Mouse (Mus musculus): ENCODE results near the gene Fhit. TPM values are rescaled to one million over a fixed set of nuclear protein-coding genes. Genes with fewer than 3 reads are reported as not detected.

The Fhit gene
- polyA plus RNA-seq, 1 experiment from 2014 or later: 13.3 TPM

DNA sequence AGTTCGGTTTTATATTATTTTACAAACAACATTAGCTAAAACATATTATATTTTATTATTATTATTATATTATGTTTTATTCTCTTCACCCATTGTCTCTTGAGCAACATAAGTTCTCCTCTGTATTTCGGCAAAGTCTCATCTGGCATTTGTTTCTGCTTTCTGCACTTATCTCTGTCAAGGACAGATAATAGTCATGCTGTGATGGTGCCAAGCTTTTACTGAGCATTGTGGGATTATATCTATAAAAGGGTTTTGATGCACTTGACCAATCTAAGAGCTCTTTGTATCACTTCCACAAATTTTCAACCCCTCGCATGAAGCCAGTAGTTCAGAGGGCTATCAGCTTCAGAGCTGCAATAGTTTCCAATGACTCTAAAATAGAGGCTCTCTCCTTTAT lies 845.1 kb downstream of the Fhit start:
- no peak overlapping the region for H3K9ac ChIP-seq (ENCODE audit: low read depth, low read length)
- ATAC-seq (replicated peaks; ENCODE audit: low FRiP score, low read depth): no peak
- H3K4me1 ChIP-seq (replicated peaks; ENCODE audit: insufficient read depth, low read length): no peaks in the 10 kb centered on the region
- H3K9me3 ChIP-seq (replicated peaks; ENCODE audit: low read length): no peaks in the 10 kb centered on the region
- no peak overlapping the region for H3K4me2 ChIP-seq (ENCODE audit: low read length)
- H3K4me3 ChIP-seq (replicated peaks; ENCODE audit: low read depth, low read length): no peak overlapping the region
- no peak overlapping the region for H3K27ac ChIP-seq
- 90% methylated on average over 3 of the region's 3 CpGs for WGBS
- TF ChIP-seq CTCF (IDR thresholded peaks at IDR 0.05; ENCODE audit: low read depth): no peak
- H3K36me3 ChIP-seq (ENCODE audit: insufficient read depth, low read length): no peaks in the 10 kb centered on the region
- no peaks in the 10 kb centered on the region for H3K27me3 ChIP-seq (ENCODE audit: insufficient read depth, low read length)
- no peak for DNase-seq (ENCODE audit: low spot score)

- 65% methylated on average over 1 of the region's 1 CpGs for WGBS
- TF ChIP-seq CTCF (IDR thresholded peaks at IDR 0.05; ENCODE audit: low read depth): no peak
- no peaks in the 10 kb centered on the region for H3K36me3 ChIP-seq (ENCODE audit: insufficient read depth, low read length)
- H3K4me1 ChIP-seq (replicated peaks; ENCODE audit: insufficient read depth, low read length): no peaks in the 10 kb centered on the region
- no peaks in the 10 kb centered on the region for H3K9me3 ChIP-seq (replicated peaks; ENCODE audit: low read length)
- H3K9ac ChIP-seq (ENCODE audit: low read depth, low read length): no peak overlapping the region
- no peaks in the 10 kb centered on the region for H3K27me3 ChIP-seq (ENCODE audit: insufficient read depth, low read length)
- no peak for DNase-seq (ENCODE audit: low spot score)
- no peak overlapping the region for H3K4me3 ChIP-seq (replicated peaks; ENCODE audit: low read depth, low read length)
- no peak for ATAC-seq (replicated peaks; ENCODE audit: low FRiP score, low read depth)
- H3K4me2 ChIP-seq (ENCODE audit: low read length): no peak overlapping the region
- H3K27ac ChIP-seq: no peak overlapping the region
Observed at GRCm38 (mm10) chr14:10312190-10312589, 849.6 kb downstream of the Fhit start.

DNA sequence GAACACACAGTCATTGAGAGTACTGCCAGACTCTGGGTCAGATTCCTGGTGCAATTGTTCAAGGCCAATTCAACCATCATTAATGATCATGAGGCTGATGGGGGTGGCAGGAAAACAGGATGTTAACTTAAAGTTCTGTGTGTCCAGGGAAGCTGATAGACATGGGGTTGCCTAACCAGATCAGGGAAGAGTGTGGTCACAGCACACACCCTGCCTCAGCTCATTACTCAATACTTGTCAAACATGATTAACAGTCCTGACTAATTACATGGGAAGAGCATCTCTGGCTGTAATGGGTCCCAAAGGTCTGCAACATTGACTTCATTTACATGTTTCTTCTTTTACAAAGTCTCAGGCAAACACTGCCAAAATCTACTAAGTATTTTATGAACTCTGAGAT lies 856.5 kb downstream of the Fhit start:
- ATAC-seq (replicated peaks; ENCODE audit: low FRiP score, low read depth) (no peak), DNase-seq (ENCODE audit: low spot score) (no peak)
- no peak overlapping the region for H3K4me2 ChIP-seq (ENCODE audit: low read length)
- TF ChIP-seq CTCF (IDR thresholded peaks at IDR 0.05; ENCODE audit: low read depth): no peak
- H3K27me3 ChIP-seq (ENCODE audit: insufficient read depth, low read length): no peaks in the 10 kb centered on the region
- no peaks in the 10 kb centered on the region for H3K9me3 ChIP-seq (replicated peaks; ENCODE audit: low read length)
- no peak overlapping the region for H3K4me3 ChIP-seq (replicated peaks; ENCODE audit: low read depth, low read length)
- no peak overlapping the region for H3K9ac ChIP-seq (ENCODE audit: low read depth, low read length)
- no peaks in the 10 kb centered on the region for H3K36me3 ChIP-seq (ENCODE audit: insufficient read depth, low read length)
- no peak overlapping the region for H3K27ac ChIP-seq
- no peaks in the 10 kb centered on the region for H3K4me1 ChIP-seq (replicated peaks; ENCODE audit: insufficient read depth, low read length)

DNA sequence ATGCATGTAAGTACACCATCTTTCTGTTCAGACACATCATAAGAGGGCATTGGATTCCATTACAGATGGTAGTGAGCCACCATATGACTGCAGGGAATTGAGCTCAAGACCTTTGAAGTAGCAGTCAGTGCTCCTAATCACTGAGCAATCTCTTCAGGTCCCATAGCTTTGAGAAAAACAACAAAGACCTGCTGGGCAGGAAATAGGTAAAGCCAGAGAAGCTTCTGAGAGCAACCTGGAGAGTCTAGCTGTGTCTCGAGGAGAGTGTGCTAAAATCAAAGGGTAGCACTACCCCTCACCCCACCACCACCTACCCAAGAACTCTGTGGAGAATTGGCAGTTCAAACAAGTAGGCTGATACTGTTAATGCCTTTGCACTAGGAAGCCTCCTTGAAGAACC lies 860.3 kb downstream of the Fhit start:
- Histone ChIP-seq H3K36me3 (ENCODE audit: insufficient read depth, low read length) (no peaks in the 10 kb centered on the region), H3K27me3 (ENCODE audit: insufficient read depth, low read length) (no peaks in the 10 kb centered on the region), H3K27ac (no peak overlapping the region), H3K4me1 (replicated peaks; ENCODE audit: insufficient read depth, low read length) (no peaks in the 10 kb centered on the region), H3K9ac (ENCODE audit: low read depth, low read length) (no peak overlapping the region), H3K4me2 (ENCODE audit: low read length) (no peak overlapping the region), H3K4me3 (replicated peaks; ENCODE audit: low read depth, low read length) (no peak overlapping the region), H3K9me3 (replicated peaks; ENCODE audit: low read length) (no peaks in the 10 kb centered on the region)
- 39% methylated on average over 1 of the region's 1 CpGs for WGBS
- no peak for TF ChIP-seq CTCF (IDR thresholded peaks at IDR 0.05; ENCODE audit: low read depth)
- DNase-seq (ENCODE audit: low spot score) (no peak), ATAC-seq (replicated peaks; ENCODE audit: low FRiP score, low read depth) (no peak)

DNA sequence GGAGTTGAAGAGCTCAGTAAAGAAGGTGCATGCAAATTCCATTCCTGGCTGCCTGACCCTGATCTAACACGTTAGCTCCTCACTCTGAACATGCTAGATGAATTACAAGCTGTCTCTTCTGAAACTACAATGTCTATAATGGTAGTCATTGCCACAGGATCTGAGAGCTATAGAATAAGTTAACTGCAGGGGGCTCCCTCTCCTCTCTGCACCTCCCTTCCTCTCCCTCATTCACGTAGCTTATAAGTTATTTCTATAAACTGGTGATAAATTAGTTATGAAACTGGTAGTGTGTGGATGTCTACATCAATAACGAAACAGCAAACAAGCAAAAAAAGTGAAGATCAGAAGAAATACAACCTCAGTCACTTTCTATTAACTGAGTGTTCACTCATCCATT lies 860.9 kb downstream of the Fhit start:
- DNase-seq (ENCODE audit: low spot score): no peak
- H3K9me3 ChIP-seq (replicated peaks; ENCODE audit: low read length): no peaks in the 10 kb centered on the region

DNA sequence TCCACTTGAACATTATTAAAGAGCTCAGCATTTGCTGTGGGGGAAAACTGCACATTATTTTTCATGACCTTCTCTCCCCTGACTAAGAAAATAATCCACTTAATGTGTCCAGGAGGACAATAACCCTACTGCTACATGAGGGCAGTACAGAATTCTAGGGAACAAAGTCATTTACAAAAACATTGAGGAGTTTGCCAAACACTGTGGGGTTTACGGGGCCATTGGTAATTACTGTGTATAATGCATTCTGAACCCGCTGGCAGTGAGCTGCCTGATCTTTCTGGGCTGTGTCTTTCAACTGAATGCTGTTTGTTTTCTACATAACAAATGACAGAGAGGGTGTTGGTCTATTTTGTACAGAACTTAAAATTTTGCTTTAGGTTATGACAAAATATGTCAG lies 862.8 kb downstream of the Fhit start:
- DNase-seq (ENCODE audit: low spot score) (no peak), ATAC-seq (replicated peaks; ENCODE audit: low FRiP score, low read depth) (no peak)
- Histone ChIP-seq H3K4me1 (replicated peaks; ENCODE audit: insufficient read depth, low read length) (no peaks in the 10 kb centered on the region), H3K4me2 (ENCODE audit: low read length) (no peak overlapping the region), H3K27ac (no peak overlapping the region), H3K36me3 (ENCODE audit: insufficient read depth, low read length) (no peaks in the 10 kb centered on the region), H3K9me3 (replicated peaks; ENCODE audit: low read length) (no peaks in the 10 kb centered on the region), H3K4me3 (replicated peaks; ENCODE audit: low read depth, low read length) (no peak overlapping the region), H3K9ac (ENCODE audit: low read depth, low read length) (no peak overlapping the region), H3K27me3 (ENCODE audit: insufficient read depth, low read length) (no peaks in the 10 kb centered on the region)
- 69% methylated on average over 2 of the region's 2 CpGs for WGBS
- no peak for TF ChIP-seq CTCF (IDR thresholded peaks at IDR 0.05; ENCODE audit: low read depth)

More for the DNA sequence above, 860.9 kb downstream of the Fhit start:
- Histone ChIP-seq H3K36me3 (ENCODE audit: insufficient read depth, low read length) (no peaks in the 10 kb centered on the region), H3K4me3 (replicated peaks; ENCODE audit: low read depth, low read length) (no peak overlapping the region), H3K27ac (no peak overlapping the region), H3K4me2 (ENCODE audit: low read length) (no peak overlapping the region), H3K9ac (ENCODE audit: low read depth, low read length) (no peak overlapping the region), H3K4me1 (replicated peaks; ENCODE audit: insufficient read depth, low read length) (no peaks in the 10 kb centered on the region), H3K27me3 (ENCODE audit: insufficient read depth, low read length) (no peaks in the 10 kb centered on the region)
- WGBS: 66% methylated on average over 3 of the region's 3 CpGs
- no peak for ATAC-seq (replicated peaks; ENCODE audit: low FRiP score, low read depth)
- TF ChIP-seq CTCF (IDR thresholded peaks at IDR 0.05; ENCODE audit: low read depth): no peak; the same call in 1 of the 2 replicates

- no peak overlapping the region for H3K9ac ChIP-seq (ENCODE audit: low read depth, low read length)
- no peak overlapping the region for H3K4me3 ChIP-seq (replicated peaks; ENCODE audit: low read depth, low read length)
- H3K4me1 ChIP-seq (replicated peaks; ENCODE audit: insufficient read depth, low read length): no peaks in the 10 kb centered on the region
- no peaks in the 10 kb centered on the region for H3K9me3 ChIP-seq (replicated peaks; ENCODE audit: low read length)
- no peaks in the 10 kb centered on the region for H3K36me3 ChIP-seq (ENCODE audit: insufficient read depth, low read length)
- ATAC-seq (replicated peaks; ENCODE audit: low FRiP score, low read depth) (no peak), DNase-seq (ENCODE audit: low spot score) (no peak)
- no peak overlapping the region for H3K4me2 ChIP-seq (ENCODE audit: low read length)
- no peak overlapping the region for H3K27ac ChIP-seq
- no peak for TF ChIP-seq CTCF (IDR thresholded peaks at IDR 0.05; ENCODE audit: low read depth)
- no peaks in the 10 kb centered on the region for H3K27me3 ChIP-seq (ENCODE audit: insufficient read depth, low read length)
- WGBS: 72% methylated on average over 5 of the region's 5 CpGs
Observed at GRCm38 (mm10) chr14:10289043-10289442, 872.8 kb downstream of the Fhit start.
